Mouse (Mus musculus): Measurements from ENCODE around the gene Zdhhc9. TPM values are rescaled to one million over a fixed set of nuclear protein-coding genes. Genes with fewer than 3 reads are reported as not detected.

Zdhhc9 gene
- total and polyA plus RNA-seq, 3 experiments: 3.5 to 13.9 (median 4.5) TPM

DNA sequence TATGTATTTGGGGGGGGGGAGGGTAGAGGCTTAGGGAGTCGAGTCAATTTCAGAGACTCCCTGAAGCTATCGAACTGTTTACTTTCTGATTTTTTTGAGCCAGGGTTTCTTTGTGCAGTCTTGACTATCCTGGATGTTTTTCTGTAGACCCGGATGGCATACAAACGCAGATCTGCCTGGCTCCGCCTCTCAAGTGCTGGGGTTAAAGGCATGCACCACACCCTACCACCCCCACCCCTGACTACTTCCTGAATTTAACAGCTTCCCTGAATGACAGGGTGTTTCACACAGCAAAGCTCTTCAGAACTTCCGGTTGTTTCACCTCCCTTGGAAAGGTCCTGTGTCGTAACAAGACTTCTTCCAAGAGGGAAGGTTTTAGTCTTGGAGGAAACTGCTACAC is 25.7 kb upstream of the Zdhhc9 start:
- Histone ChIP-seq H3K4me2 (ENCODE audit: insufficient read depth, low read depth, poor library complexity, severe bottlenecking) (peak overlapping the region; percentile 44; the same call in 1 of the 2 replicates), H3K9ac (ENCODE audit: insufficient read depth, low read depth) (no peak overlapping the region), H3K9me3 (replicated peaks; ENCODE audit: low read length) (no peaks in the 10 kb centered on the region), H3K27me3 (replicated peaks) (no peaks in the 10 kb centered on the region), H3K4me1 (ENCODE audit: control insufficient read depth in 1 of 2, insufficient read depth in 2 of 2) (peaks cover 0 to 4% of the 10 kb centered on the region in 2 experiments; a peak in 1 of 4 replicates), H3K79me2 (replicated peaks; ENCODE audit: control insufficient read depth, extremely low read depth, insufficient read depth, poor library complexity, severe bottlenecking) (no peaks in the 10 kb centered on the region), H3K4me3 (replicated peaks in 1 of 3; ENCODE audit: low read depth in 2 of 3, low read length in 2 of 3, poor library complexity in 1 of 3) (no peak overlapping the region), H3K27ac (ENCODE audit: insufficient read depth, low read depth) (no peak overlapping the region), H3K36me3 (replicated peaks in 1 of 2; ENCODE audit: control insufficient read depth in 1 of 2, insufficient read depth in 1 of 2, low read length in 1 of 2) (no peaks in the 10 kb centered on the region)
- DNase-seq (ENCODE audit: extremely low read depth): peak; percentile 66
- no peak for TF ChIP-seq UBTF (IDR thresholded peaks at IDR 0.05; ENCODE audit: low read depth, low read length)
- TF ChIP-seq TBP (conservative IDR thresholded peaks at IDR 0.05; ENCODE audit: low read depth, low read length): 0 out of 2 replicates have a peak, but pooled peaks have one; percentile 34
- TF ChIP-seq HCFC1 (IDR thresholded peaks at IDR 0.05; ENCODE audit: low read depth, low read length): peak; percentile 30; the same call in 1 of the 2 replicates
- peak; percentile 53; the same call in 1 of the 2 replicates for TF ChIP-seq ELF1 (IDR thresholded peaks at IDR 0.05; ENCODE audit: low read depth, low read length)
- dilution Hi-C loops (cut with MboI; ENCODE audit: extremely low pct_ligation_motif_present, extremely low pct_unique_long_range_greater_than_20kb, low sequenced_read_pairs) (no loop called here), in situ Hi-C loops (cut with MboI; ENCODE audit: low pct_ligation_motif_present, low pct_unique_long_range_greater_than_20kb, low sequenced_read_pairs) (no loop called here)

DNA sequence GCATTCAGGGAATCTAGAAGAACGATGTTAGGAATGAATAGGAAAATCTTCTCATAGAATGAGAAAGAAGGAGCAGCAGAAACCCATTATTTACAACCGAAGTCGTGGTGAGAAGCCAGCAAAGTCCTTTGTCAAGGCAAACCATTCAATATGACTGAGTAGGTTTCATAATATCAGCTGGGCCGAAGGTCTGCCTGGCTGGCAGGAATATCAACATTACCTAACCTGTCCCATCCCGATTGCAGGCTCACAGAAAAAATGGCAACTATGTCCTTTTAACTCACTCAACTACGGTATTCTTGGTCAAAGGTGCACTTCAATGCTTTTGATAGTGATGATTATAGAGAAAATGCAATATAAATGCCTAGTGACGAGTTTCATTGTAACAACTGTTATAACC is 17.5 kb upstream of the Zdhhc9 start:
- no peak overlapping the region for H3K9ac ChIP-seq (ENCODE audit: insufficient read depth, low read depth)
- H3K27ac ChIP-seq (ENCODE audit: insufficient read depth, low read depth): no peak overlapping the region
- in situ Hi-C loops (cut with MboI; ENCODE audit: low pct_ligation_motif_present, low pct_unique_long_range_greater_than_20kb, low sequenced_read_pairs) (no loop called here), dilution Hi-C loops (cut with MboI; ENCODE audit: extremely low pct_ligation_motif_present, extremely low pct_unique_long_range_greater_than_20kb, low sequenced_read_pairs) (no loop called here)
- no peak overlapping the region for H3K4me3 ChIP-seq (replicated peaks in 1 of 3; ENCODE audit: low read depth in 2 of 3, low read length in 2 of 3, poor library complexity in 1 of 3)
- no peaks in the 10 kb centered on the region for H3K79me2 ChIP-seq (replicated peaks; ENCODE audit: control insufficient read depth, extremely low read depth, insufficient read depth, poor library complexity, severe bottlenecking)
- no peaks in the 10 kb centered on the region for H3K9me3 ChIP-seq (replicated peaks; ENCODE audit: low read length)
- TF ChIP-seq NELFE (IDR thresholded peaks at IDR 0.05; ENCODE audit: low read depth, low read length) (no peak), SIN3A (IDR thresholded peaks at IDR 0.05; ENCODE audit: low read length) (no peak), MYC (IDR thresholded peaks at IDR 0.05; ENCODE audit: low read depth, low read length) (no peak), MAX (IDR thresholded peaks at IDR 0.05; ENCODE audit: low read length) (no peak)
- DNase-seq (ENCODE audit: extremely low read depth): no peak
- H3K4me1 ChIP-seq (ENCODE audit: control insufficient read depth in 1 of 2, insufficient read depth in 2 of 2): no peaks in the 10 kb centered on the region
- no peaks in the 10 kb centered on the region for H3K36me3 ChIP-seq (replicated peaks in 1 of 2; ENCODE audit: control insufficient read depth in 1 of 2, insufficient read depth in 1 of 2, low read length in 1 of 2)
- no peaks in the 10 kb centered on the region for H3K27me3 ChIP-seq (replicated peaks)
- no peak overlapping the region for H3K4me2 ChIP-seq (ENCODE audit: insufficient read depth, low read depth, poor library complexity, severe bottlenecking)

DNA sequence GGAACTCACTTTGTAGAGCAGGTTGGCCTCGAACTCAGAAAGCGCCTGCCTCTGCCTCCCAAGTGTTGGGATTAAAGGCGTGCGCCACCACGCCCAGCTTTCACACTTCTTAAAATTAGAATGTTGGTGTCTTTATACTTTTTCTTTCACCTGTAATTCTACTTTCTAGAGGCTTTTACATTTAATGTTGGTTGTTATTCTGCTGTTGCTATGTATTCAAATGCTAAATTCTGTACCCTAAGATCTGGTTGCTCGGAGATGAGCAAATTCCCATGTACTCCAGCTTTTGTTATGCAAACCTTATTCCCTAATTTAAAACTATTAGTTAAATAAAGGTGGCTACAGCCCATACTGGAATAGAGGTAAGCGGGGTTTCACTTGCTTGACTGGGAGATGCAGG is 14.0 kb upstream of the Zdhhc9 start:
- Histone ChIP-seq H3K9ac (ENCODE audit: insufficient read depth, low read depth) (no peak overlapping the region), H3K9me3 (replicated peaks; ENCODE audit: low read length) (no peaks in the 10 kb centered on the region), H3K36me3 (replicated peaks in 1 of 2; ENCODE audit: control insufficient read depth in 1 of 2, insufficient read depth in 1 of 2, low read length in 1 of 2) (no peaks in the 10 kb centered on the region), H3K4me1 (ENCODE audit: control insufficient read depth in 1 of 2, insufficient read depth in 2 of 2) (no peaks in the 10 kb centered on the region), H3K4me3 (replicated peaks in 1 of 3; ENCODE audit: low read depth in 2 of 3, low read length in 2 of 3, poor library complexity in 1 of 3) (no peak overlapping the region), H3K4me2 (ENCODE audit: insufficient read depth, low read depth, poor library complexity, severe bottlenecking) (no peak overlapping the region), H3K27me3 (replicated peaks) (no peaks in the 10 kb centered on the region), H3K27ac (ENCODE audit: insufficient read depth, low read depth) (no peak overlapping the region), H3K79me2 (replicated peaks; ENCODE audit: control insufficient read depth, extremely low read depth, insufficient read depth, poor library complexity, severe bottlenecking) (no peaks in the 10 kb centered on the region)
- dilution Hi-C loops (cut with MboI; ENCODE audit: extremely low pct_ligation_motif_present, extremely low pct_unique_long_range_greater_than_20kb, low sequenced_read_pairs): no loop called here
- TF ChIP-seq ETS1 (conservative IDR thresholded peaks at IDR 0.05; ENCODE audit: low read depth, low read length) (no peak), NRF1 (IDR thresholded peaks at IDR 0.05; ENCODE audit: low read depth, low read length) (no peak), POLR2AphosphoS2 (IDR thresholded peaks at IDR 0.05; ENCODE audit: low read depth, low read length) (no peak), JUND (conservative IDR thresholded peaks at IDR 0.05; ENCODE audit: low read depth, low read length) (no peak), TCF12 (IDR thresholded peaks at IDR 0.05; ENCODE audit: low read depth, low read length) (no peak), ZNF384 (IDR thresholded peaks at IDR 0.05; ENCODE audit: low read depth, low read length) (no peak), CHD2 (IDR thresholded peaks at IDR 0.05; ENCODE audit: low read length) (no peak), MYC (IDR thresholded peaks at IDR 0.05; ENCODE audit: low read depth, low read length) (no peak), JUN (IDR thresholded peaks at IDR 0.05; ENCODE audit: insufficient read depth, low read depth, low read length) (no peak), ZMIZ1 (IDR thresholded peaks at IDR 0.05; ENCODE audit: low read depth, low read length) (no peak), MAZ (IDR thresholded peaks at IDR 0.05; ENCODE audit: low read depth, low read length) (no peak)
- DNase-seq (ENCODE audit: extremely low read depth): no peak
- in situ Hi-C loops (cut with MboI; ENCODE audit: low pct_ligation_motif_present, low pct_unique_long_range_greater_than_20kb, low sequenced_read_pairs): no loop called here

All from CH12.LX (cell line).